18 mouse cellular contexts compared by ENCODE assay signal in the genomic region with DNA sequence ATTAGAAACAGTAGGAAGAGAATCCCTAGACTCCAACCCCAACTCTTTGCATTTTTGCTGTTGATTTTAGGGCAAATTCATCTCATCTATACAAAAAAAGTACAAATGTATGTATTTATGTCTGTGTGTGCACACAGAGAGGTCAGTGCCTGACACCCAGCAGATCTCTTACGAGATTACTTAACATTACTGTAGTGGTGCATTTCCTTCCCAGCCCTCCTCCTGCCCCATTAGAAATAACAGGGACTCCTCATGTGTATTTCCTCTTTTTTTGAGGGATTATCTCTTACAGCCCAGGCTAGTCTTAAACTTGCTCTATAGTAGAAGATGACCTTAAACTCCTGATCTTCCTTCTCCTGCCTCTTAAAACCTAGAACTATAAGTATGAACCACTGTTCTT.
"Had no signal": no experiment of that assay in that cellular context is flagged by ENCODE, and none has a peak within 500 bp of the region (broad histone marks: within the 10 kb centered on the region; RNA-seq: fewer than 3 reads in every experiment).

No protein-coding gene starts in this region.

- H3K4me2 ChIP-seq: limb, embryonic 12.5 days; limb, embryonic 15.5 days; liver, embryonic 11.5 days; lung, embryonic 14.5 days; midbrain, embryonic 12.5 days; midbrain, embryonic 15.5 days; neural tube, embryonic 13.5 days had no signal

- H3K4me1 ChIP-seq: midbrain, embryonic 12.5 days; midbrain, embryonic 15.5 days had no signal

- ATAC-seq: liver, postnatal 0 days; lung, postnatal 0 days; midbrain, embryonic 15.5 days had no signal

- DNase-seq: kidney, adult 9 months; kidney, postnatal 14 days; kidney, postnatal 4 days; left cerebral cortex, postnatal 4 days; liver, postnatal 0 days; lung, embryonic 14.5 days; retina, postnatal 1 day; thymus, adult 18-20 months; thymus, postnatal 14 days; thymus, postnatal 4 days had no signal

- H3K9ac ChIP-seq: limb, embryonic 12.5 days; limb, embryonic 15.5 days; liver, embryonic 14.5 days; liver, postnatal 0 days; lung, embryonic 14.5 days; midbrain, embryonic 12.5 days; midbrain, embryonic 15.5 days; neural tube, embryonic 13.5 days had no signal

- H3K36me3 ChIP-seq: midbrain, embryonic 15.5 days; neural tube, embryonic 13.5 days had no signal

- H3K9me3 ChIP-seq: limb, embryonic 12.5 days; limb, embryonic 15.5 days; midbrain, embryonic 12.5 days; midbrain, embryonic 15.5 days; neural tube, embryonic 13.5 days had no signal

- H3K27ac ChIP-seq: limb, embryonic 12.5 days; limb, embryonic 15.5 days; liver, embryonic 14.5 days; midbrain, embryonic 12.5 days; midbrain, embryonic 15.5 days; neural tube, embryonic 13.5 days had no signal

- H3K27me3 ChIP-seq: limb, embryonic 12.5 days; limb, embryonic 15.5 days; midbrain, embryonic 12.5 days; midbrain, embryonic 15.5 days; neural tube, embryonic 13.5 days had no signal

- H3K4me3 ChIP-seq: limb, embryonic 12.5 days; limb, embryonic 15.5 days; midbrain, embryonic 12.5 days; midbrain, embryonic 15.5 days; neural tube, embryonic 13.5 days had no signal
